Mouse (Mus musculus) megakaryocyte progenitor cell, adult 5-6 weeks (primary cell): ENCODE results near the gene 4921507P07Rik. TPM values are rescaled to one million over a fixed set of nuclear protein-coding genes. Genes with fewer than 3 reads are reported as not detected.

ENCODE experiments used
- ATAC-seq: replicated peaks from 2 replicates; pipeline ENCODE4 v1.8.0; 2016; ENCODE audit warnings: mild to moderate bottlenecking, moderate TSS enrichment, inconsistent platforms; ENCODE audit not compliant: poor library complexity
- total RNA-seq, 2 experiments: library from RNA; stranded (forward) in 1 of 2; stranded (reverse) in 1 of 2; fragments of 157-497, 149-512 nt in 1 of 2; fragments of 200-1000 nt in 1 of 2; gene quantifications; 2 replicates each; pipeline versions ENCODE4 v1.2.3 to v1.2.4; 2015 to 2017

The 4921507P07Rik gene
- total RNA-seq (2015) (4.7 and 5.5 TPM in 2 replicates), total RNA-seq (2017) (0.87 and 1.4 TPM in 2 replicates)

DNA sequence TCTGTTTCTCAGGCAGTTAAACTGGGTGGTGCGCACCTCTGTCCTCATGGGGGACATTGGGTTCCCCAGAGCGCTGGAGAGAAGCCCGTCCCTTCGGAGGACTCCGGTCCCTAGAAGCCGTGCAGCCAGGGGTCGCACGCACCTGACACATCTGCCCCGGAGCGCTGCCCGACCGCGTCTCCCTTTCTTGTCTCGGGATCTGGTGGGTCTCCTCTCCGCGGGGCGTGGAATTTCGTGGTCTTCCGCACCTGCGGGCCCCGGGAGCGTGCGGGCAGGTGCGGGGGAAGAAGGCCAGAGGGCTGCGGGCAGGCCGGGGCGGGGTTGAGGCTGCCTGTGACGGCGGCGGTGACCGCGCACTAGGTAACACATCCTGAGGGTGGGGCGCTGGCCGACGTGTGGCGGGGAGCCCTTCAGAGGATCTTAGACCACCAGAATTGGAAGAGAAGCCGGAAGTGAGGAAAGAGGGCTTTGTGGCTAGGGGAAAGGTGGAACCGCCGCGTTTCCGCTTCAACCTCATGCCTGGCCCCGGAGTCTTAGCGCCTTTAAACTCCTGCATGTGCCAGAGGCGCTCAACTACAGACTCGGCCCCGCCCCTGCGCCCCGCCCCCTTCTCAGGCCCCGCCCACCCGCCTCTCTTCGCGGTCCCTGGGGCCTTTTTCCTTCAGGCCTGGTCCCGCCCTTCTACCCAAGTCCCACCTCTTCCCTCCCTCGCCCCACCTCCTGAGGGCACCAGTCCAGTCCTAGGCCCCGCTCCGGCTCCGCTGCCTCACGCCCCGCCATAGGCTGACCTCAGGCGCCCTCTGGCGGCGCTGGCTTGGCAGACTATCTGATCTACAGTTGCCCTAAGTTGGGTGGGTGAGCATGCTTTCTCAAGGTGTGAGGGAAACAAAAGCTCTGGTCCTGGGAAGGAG, at the start of gene 4921507P07Rik:
Gene 4921507P07Rik (minus strand): TSS at position 332 of the 911 bp plus-strand sequence.
- ATAC-seq, result peak; percentile 93

DNA sequence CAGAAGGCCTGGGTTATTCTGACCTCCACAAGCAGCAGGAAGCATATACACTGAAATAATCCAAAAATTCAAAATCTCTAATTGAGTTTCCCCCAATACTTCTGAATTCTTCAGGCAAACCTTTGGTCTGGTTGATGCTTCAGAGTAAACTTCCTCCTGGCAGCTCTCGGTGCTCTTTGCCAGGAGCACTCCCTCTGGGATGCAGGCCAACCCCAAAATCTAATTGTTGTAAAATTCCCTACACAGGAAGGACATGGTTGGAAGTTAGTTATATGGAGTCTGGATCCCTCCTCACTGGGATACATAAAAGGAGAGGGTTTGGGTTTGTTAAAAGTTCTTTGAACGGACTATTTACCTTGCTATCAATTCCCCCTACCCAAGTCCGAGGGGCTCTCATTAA, 48.3 kb upstream of the 4921507P07Rik start:
- ATAC-seq, result no peak

DNA sequence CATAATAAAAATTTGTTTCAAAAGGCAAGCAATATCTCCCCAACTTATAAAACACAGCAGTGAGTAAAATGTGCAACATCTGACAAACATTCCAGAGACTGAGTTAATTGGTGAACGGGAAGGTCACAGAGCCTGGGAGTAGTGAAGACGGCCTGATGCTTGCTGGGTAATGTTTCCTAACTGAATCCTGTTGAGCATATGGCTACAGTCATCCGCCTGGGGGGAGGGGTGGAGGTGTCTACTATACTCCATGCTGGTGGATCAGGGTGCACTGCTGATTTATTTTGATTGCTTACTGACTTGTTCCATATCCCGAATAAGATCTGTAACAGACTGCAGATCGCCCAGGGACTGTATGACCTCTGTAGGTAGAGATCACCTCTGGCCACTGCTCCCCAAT, 45.5 kb upstream of the 4921507P07Rik start:
- no peak for ATAC-seq

- no peak for ATAC-seq
Measured at GRCm38 (mm10) chr6:50640377-50640776, 43.9 kb upstream of the 4921507P07Rik start.

- no peak for ATAC-seq
Measured at GRCm38 (mm10) chr6:50639656-50640055, 43.2 kb upstream of the 4921507P07Rik start.

GRCm38 (mm10) chr6:50626170-50626569, 29.7 kb upstream of the 4921507P07Rik start:
- ATAC-seq, result 0 out of 2 replicates have a peak, but pooled peaks have one; percentile 39

GRCm38 (mm10) chr6:50618273-50618672, 21.8 kb upstream of the 4921507P07Rik start:
- ATAC-seq, result peak; percentile 58

- peak; percentile 61 for ATAC-seq
Measured at GRCm38 (mm10) chr6:50601620-50602019, 5.2 kb upstream of the 4921507P07Rik start.

GRCm38 (mm10) chr6:50598560-50598959, 2.1 kb upstream of the 4921507P07Rik start:
- ATAC-seq, result no peak

- no peak for ATAC-seq
Measured at GRCm38 (mm10) chr6:50594372-50594771, 2.1 kb downstream of the 4921507P07Rik start.

DNA sequence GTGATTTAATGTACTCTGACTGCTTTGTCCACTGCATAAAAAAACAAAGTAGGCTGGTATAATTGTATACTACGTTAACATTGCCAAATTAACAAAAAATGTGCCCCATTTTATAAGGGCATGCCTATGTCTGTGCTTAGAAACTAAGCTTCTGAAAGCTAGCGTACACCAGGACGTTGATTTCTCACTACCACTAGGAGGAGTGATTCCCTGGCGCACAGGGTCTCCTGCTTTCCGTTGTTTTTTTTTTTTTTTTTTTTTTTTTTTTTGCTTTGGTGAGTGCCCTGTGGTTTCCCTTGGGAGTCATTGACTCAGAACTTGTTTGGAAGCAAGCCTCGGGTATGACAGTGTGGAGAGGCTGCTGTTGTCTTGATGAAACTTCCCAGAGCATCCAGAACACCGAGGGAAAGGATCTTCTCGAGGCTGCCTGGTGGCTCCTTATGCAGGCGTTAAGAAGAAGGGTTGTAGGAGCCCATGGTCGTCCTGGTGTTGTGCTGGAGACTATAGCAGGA, 3.0 kb downstream of the 4921507P07Rik start:
- no peak for ATAC-seq

GRCm38 (mm10) chr6:50590234-50590633, 6.2 kb downstream of the 4921507P07Rik start:
- peak; percentile 74 for ATAC-seq

DNA sequence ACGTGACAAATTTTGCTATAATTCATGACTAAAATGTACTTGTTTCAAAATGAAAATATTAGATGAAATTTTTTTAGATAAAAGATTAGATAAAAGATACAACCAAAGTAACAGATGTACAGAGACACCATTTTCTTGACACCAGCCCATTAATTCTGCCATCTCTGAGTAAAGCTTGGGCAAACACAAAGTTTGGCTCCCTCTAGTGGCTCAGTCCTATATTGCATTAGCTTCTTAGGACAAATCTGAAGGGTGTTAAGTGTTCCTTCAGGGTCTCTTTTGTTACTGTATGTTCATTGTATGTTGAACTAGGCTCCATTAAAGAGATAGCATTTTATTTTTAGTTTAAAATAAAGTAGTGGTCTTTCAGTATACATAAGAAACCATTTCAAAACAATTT, 8.2 kb downstream of the 4921507P07Rik start:
- ATAC-seq, result peak; percentile 90

- peak; percentile 29; the same call in 1 of the 2 replicates for ATAC-seq
Measured at GRCm38 (mm10) chr6:50587412-50587811, 9.0 kb downstream of the 4921507P07Rik start.

DNA sequence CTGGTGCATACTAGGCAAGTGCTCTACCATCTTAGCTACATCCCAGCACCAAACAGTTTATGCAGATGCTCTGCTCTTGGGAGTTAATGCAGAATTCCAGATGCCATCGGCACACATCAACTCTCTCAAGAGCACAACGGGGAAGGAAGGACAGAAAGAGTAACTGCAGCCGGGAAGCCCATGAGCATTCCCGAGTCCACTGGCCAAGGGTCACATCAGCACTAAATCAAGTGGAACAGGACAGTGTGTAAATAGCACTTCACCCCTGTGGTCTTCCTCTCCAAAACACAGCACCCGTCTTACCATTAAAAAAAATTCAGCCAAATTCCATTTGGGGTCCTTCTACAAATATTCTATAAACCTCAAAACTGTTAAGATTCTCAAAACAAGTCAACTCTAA, 10.1 kb downstream of the 4921507P07Rik start:
- no peak for ATAC-seq

DNA sequence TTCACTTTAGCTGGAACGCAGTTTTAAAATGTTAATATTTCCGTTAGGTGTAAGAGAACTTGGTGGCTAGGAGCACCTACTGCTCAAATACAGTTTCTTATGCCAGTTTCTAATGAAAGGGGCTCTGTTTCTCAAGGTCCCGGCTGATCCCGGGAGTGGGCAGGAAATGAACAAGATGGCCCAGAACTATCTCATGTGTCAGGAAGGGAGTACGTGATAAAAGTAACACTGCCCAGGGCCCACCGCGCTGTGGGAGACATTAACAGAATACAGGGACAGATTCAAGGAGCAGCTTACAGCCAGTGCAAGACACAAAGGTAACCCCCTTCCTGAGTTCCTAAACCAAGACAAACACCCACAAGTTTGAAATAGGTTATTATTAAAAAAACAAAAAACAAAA, 10.7 kb downstream of the 4921507P07Rik start:
- ATAC-seq, result no peak

DNA sequence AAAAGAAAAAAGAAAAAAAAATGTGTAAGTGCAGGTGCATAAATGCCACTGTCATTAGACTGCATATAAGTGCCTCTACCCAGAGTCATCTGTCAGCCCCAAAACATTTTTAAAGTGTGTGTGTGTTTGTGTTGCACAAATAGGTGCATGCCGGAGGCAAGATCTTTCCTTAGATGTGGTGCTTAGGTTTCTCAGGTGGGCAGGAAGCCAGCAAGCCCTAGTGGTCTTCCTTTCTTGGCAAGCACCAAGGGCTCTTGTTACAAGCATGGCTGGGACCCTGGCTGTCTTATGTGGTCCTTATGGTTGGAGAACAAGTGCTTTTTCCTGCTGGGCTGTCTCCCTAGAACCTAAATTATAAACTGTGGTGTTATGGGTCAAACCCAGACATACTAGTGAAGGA, 24.8 kb downstream of the 4921507P07Rik start:
- ATAC-seq, result no peak

GRCm38 (mm10) chr6:50566997-50567255, 29.5 kb downstream of the 4921507P07Rik start:
- no peak for ATAC-seq

DNA sequence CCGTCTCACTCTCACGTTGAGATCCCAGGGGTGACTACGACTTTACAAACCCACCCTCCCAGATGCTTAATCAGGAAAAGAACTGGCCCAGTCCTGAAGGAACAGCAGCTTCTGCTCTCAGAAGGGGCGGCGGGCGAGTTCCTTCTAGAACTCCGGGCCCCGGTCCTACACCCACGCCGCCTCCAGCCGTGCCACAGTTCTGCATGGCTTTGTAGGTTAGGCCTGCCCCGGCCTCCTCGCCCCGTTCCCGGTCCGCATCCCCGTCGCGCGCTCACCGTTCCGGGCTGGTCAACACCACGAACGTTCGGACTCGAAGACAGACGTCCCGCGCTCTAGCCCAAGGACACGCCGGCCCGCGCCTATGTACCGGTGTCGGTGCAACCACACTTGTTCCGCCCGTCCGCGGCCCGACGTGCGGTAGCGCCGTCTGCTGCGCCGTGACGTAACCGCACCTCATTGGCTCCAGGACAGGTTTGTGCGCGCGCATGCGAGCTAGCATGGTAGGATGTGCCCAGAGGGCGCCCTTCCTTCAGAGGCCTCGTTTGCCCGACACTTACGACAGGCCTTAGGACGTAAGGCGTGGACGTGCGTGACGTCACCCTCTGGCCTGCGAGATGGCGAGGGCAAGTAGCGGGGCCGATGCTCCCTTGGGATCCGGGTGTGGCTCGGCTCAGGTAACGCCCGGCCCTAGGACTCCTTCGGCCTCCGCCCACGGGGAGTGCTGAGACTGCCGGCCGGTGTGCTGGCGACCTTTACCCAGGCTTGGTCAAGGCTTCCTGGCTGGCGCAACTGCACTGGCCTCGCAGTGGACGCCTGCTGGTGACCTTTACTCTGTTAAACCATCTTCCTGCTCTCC, 30.1 kb downstream of the 4921507P07Rik start, which contains the start of gene Cycs:
Gene Cycs (minus strand): TSS at position 398 of the 856 bp plus-strand sequence.
- ATAC-seq, result peak; percentile 97

- ATAC-seq, result no peak
Measured at GRCm38 (mm10) chr6:50563651-50564050, 32.8 kb downstream of the 4921507P07Rik start.

GRCm38 (mm10) chr6:50562421-50562820, 34.0 kb downstream of the 4921507P07Rik start:
- ATAC-seq, result no peak
